Mouse (Mus musculus) myocyte (in vitro differentiated cells): ENCODE measurements at regions not wholly inside any gene's neighbourhood (a gene's known extent, or its start where the extent isn't known, plus 50 kb on each side); places are given as distances from the start of the nearest gene placed in this dataset.

Experiments
- E2F4 ChIP-seq: IDR thresholded peaks from one replicate; pipeline ENCODE4 v1.6.1; 2011; ENCODE audit warnings: mild to moderate bottlenecking, control low read depth, moderate library complexity; ENCODE audit not compliant: insufficient read depth
- MAX ChIP-seq: IDR thresholded peaks from one replicate; pipeline ENCODE4 v1.6.1; 2011; ENCODE audit warnings: low read depth, mild to moderate bottlenecking, control low read depth
- MYOD1 ChIP-seq, 3 experiments: IDR thresholded peaks; one replicate each; pipeline ENCODE4 v1.6.1; 2011; ENCODE audit warnings: control low read depth in 2 of 3, low read depth in 2 of 3, mild to moderate bottlenecking in 2 of 3, moderate library complexity in 1 of 3; ENCODE audit not compliant: insufficient read length in 2 of 3, control insufficient read depth in 1 of 3
- POLR2A ChIP-seq: IDR thresholded peaks from one replicate; pipeline ENCODE4 v1.6.1; 2011; ENCODE audit warnings: low read depth, mild to moderate bottlenecking, control low read depth, moderate library complexity; ENCODE audit not compliant: insufficient read length
- TCF12 ChIP-seq: IDR thresholded peaks from one replicate; pipeline ENCODE4 v1.6.1; 2011; ENCODE audit warnings: mild to moderate bottlenecking, control low read depth; ENCODE audit not compliant: poor library complexity, insufficient read depth, severe bottlenecking
- USF1 ChIP-seq: IDR thresholded peaks from one replicate; pipeline ENCODE4 v1.6.1; 2011; ENCODE audit warnings: low read depth, mild to moderate bottlenecking, control low read depth, moderate library complexity

DNA sequence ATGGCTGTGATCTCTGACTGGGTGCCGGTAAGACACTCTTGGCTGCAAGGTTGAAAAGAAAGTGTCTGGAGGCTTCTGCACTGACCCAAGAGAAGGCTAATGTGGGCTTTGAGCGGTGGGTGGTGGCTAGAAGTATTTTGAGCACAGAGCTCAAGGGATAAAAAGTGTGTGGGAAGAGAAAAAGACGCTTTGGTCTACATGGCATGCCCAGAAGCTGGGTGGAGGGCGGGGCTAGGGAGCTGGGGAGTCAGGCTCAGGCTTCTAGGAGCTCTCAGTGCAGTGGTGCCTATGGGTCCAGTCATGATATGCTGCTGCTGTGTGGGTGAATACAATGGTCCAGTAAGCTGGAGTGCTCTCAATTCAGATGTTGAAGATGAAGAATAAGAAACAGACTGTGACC is 152.1 kb downstream of the Efnb1 start:
- TF ChIP-seq POLR2A (no peak), E2F4 (no peak), MAX (no peak), TCF12 (no peak), USF1 (no peak), MYOD1 (IDR thresholded peaks at IDR 0.05; ENCODE audit: control insufficient read depth in 1 of 3, insufficient read length in 2 of 3, low read depth in 2 of 3) (no peak)
